Mouse (Mus musculus): ENCODE data around the gene Gm340. TPM values are rescaled to one million over a fixed set of nuclear protein-coding genes. Genes with fewer than 3 reads are reported as not detected.

Gene Gm340
- polyA plus RNA-seq, 1 experiment from 2014 or later = 1.8 TPM

DNA sequence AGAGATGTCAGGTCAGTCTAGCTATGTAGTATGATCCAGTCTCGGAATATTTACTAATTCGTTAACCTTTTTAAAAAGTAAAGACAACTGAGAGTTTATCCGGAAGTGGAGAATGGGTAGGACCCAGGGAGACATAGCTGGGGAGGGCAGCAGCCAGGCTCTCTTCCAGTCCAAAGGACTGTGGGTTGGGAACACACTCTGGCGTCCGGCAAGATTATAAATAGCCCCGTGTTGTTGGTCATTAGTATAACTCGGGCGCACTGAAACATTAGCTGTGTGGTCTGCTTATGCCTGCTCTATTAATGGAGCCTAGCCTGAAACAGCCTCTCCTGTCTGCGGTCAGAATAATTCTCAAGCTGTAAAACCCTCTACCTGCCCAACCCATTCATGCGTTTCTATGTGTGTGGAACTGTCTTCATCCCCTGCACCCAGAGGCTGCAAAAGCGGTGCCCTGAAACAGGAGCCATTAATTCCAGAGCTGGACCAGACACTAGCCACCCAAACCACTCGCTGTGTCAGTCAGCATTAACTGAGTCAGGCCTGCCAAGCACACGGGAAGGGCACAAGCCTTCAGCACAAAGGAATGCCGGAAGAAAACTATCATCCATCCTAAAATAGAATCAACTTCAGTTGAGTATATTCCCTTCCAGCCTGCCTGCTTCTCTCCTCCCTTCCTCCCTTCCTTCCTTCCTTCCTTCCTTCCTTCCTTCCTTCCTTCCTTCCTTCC, 38.4 kb downstream of the Gm340 start:
- 69% methylated on average over 14 of the region's 14 CpGs for WGBS
- H3K4me1 ChIP-seq (ENCODE audit: control insufficient read depth, insufficient read depth, low read length) = no peaks in the 10 kb centered on the region
- no peak overlapping the region for H3K4me3 ChIP-seq (replicated peaks; ENCODE audit: low read length)
- no peak overlapping the region for H3K4me2 ChIP-seq (ENCODE audit: low read depth, low read length)
- no peaks in the 10 kb centered on the region for H3K36me3 ChIP-seq (ENCODE audit: control insufficient read depth, insufficient read depth, low read length)
- no peak for ATAC-seq (ENCODE audit: insufficient read depth, low FRiP score)
- H3K9ac ChIP-seq (ENCODE audit: low read length) = no peak overlapping the region
- H3K27ac ChIP-seq (ENCODE audit: low read length) = no peak overlapping the region
- no peaks in the 10 kb centered on the region for H3K27me3 ChIP-seq (ENCODE audit: control insufficient read depth, insufficient read depth, low read length)
- H3K9me3 ChIP-seq (replicated peaks; ENCODE audit: control insufficient read depth, low read length) = no peaks in the 10 kb centered on the region

DNA sequence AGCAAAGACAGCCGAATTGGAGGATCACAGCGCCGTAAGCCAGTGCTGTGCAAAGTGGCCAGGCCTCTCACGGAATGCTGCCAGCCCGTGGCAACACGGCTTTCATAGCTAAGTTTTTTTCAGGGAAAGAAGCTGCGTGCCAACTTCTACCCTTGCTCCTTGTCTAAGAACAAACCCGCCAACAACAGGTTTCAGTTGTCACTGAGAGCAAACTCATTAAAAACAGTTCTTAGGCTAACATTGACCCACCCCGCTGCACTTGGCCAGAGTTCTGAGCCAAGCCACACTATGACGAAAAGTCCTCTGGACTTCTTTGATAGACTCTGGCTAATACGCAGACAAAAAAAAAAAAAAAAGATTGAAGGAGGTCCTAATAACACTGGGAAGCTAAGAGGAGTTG, 46.8 kb downstream of the Gm340 start:
- no peaks in the 10 kb centered on the region for H3K36me3 ChIP-seq (ENCODE audit: control insufficient read depth, insufficient read depth, low read length)
- ATAC-seq (ENCODE audit: insufficient read depth, low FRiP score) = no peak
- 74% methylated on average over 11 of the region's 11 CpGs for WGBS
- no peaks in the 10 kb centered on the region for H3K27me3 ChIP-seq (ENCODE audit: control insufficient read depth, insufficient read depth, low read length)
- no peak overlapping the region for H3K4me2 ChIP-seq (ENCODE audit: low read depth, low read length)
- no peak overlapping the region for H3K9ac ChIP-seq (ENCODE audit: low read length)
- H3K4me3 ChIP-seq (replicated peaks; ENCODE audit: low read length) = no peak overlapping the region
- no peak overlapping the region for H3K27ac ChIP-seq (ENCODE audit: low read length)
- no peaks in the 10 kb centered on the region for H3K4me1 ChIP-seq (ENCODE audit: control insufficient read depth, insufficient read depth, low read length)
- no peaks in the 10 kb centered on the region for H3K9me3 ChIP-seq (replicated peaks; ENCODE audit: control insufficient read depth, low read length)

DNA sequence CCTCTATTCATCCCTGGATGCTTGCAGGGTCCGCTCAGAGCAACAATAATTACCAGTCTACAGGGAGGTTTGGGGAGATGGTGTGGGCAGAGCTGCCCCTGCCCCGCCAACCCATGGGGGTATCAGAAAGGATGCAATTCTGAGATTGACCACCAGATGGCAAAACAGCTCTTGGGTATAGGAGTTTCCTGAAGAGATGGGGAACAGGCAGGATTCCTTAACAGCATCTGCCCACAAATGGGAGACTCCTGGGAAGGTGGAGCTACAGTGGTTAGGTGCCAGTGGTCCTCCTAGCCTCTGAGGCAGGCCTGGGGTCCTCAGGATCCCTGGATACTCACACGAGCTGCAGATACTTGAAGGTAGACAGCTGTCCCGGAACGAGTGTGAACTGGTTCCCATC, 47.4 kb downstream of the Gm340 start:
- Histone ChIP-seq H3K36me3 (ENCODE audit: control insufficient read depth, insufficient read depth, low read length) (no peaks in the 10 kb centered on the region), H3K4me1 (ENCODE audit: control insufficient read depth, insufficient read depth, low read length) (no peaks in the 10 kb centered on the region), H3K4me3 (replicated peaks; ENCODE audit: low read length) (no peak overlapping the region), H3K27ac (ENCODE audit: low read length) (no peak overlapping the region), H3K9ac (ENCODE audit: low read length) (no peak overlapping the region), H3K4me2 (ENCODE audit: low read depth, low read length) (no peak overlapping the region), H3K27me3 (ENCODE audit: control insufficient read depth, insufficient read depth, low read length) (no peaks in the 10 kb centered on the region), H3K9me3 (replicated peaks; ENCODE audit: control insufficient read depth, low read length) (no peaks in the 10 kb centered on the region)
- WGBS = 53% methylated on average over 5 of the region's 5 CpGs
- ATAC-seq (ENCODE audit: insufficient read depth, low FRiP score) = no peak; the same call in 1 of the 2 replicates

DNA sequence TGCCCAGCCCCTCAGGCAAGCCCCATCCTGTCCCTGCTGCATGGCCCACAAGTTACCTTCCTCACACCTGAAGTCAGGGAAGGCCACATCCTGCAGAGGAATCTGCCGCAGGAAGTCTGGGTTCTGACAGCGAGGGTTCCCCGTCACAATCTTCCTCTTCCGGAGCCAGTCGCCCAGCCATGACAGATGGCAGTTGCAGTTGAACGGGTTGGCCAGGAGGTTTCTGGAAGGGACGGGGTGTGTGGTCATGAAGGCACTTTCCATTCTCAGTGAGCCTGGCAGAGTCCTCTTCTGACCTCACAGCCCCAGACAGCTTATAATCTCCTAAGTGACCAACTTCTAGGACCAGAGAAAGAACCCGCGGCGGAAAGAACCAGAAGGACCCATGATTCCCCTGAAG, 51.9 kb downstream of the Gm340 start:
- Histone ChIP-seq H3K4me2 (ENCODE audit: low read depth, low read length) (no peak overlapping the region), H3K36me3 (ENCODE audit: control insufficient read depth, insufficient read depth, low read length) (no peaks in the 10 kb centered on the region), H3K27ac (ENCODE audit: low read length) (no peak overlapping the region), H3K4me3 (replicated peaks; ENCODE audit: low read length) (no peak overlapping the region), H3K9me3 (replicated peaks; ENCODE audit: control insufficient read depth, low read length) (no peaks in the 10 kb centered on the region), H3K4me1 (ENCODE audit: control insufficient read depth, insufficient read depth, low read length) (no peaks in the 10 kb centered on the region), H3K9ac (ENCODE audit: low read length) (no peak overlapping the region), H3K27me3 (ENCODE audit: control insufficient read depth, insufficient read depth, low read length) (no peaks in the 10 kb centered on the region)
- 79% methylated on average over 10 of the region's 10 CpGs for WGBS
- ATAC-seq (ENCODE audit: insufficient read depth, low FRiP score) = no peak

DNA sequence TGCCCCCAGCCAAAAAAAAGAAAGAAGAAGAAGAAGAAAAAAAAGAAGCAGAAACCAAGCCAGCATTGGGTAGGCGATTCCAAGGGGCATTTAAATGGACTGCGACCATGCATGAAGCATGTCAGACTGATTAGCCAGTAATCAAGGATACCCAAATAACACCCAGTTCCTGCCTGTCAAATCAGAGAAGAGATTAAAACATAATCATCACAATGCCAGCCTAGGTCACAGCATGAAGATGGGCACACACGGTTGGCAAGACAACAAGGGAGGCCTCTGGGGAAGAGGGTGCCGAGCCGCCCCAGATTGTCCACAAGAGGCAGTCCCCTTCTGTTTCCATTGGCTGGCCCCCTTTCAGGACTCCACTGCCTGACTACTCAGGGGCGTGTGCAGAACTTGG, 52.8 kb downstream of the Gm340 start:
- Histone ChIP-seq H3K4me1 (ENCODE audit: control insufficient read depth, insufficient read depth, low read length) (no peaks in the 10 kb centered on the region), H3K4me3 (replicated peaks; ENCODE audit: low read length) (no peak overlapping the region), H3K4me2 (ENCODE audit: low read depth, low read length) (no peak overlapping the region), H3K27ac (ENCODE audit: low read length) (no peak overlapping the region), H3K9me3 (replicated peaks; ENCODE audit: control insufficient read depth, low read length) (no peaks in the 10 kb centered on the region), H3K9ac (ENCODE audit: low read length) (no peak overlapping the region), H3K36me3 (ENCODE audit: control insufficient read depth, insufficient read depth, low read length) (no peaks in the 10 kb centered on the region), H3K27me3 (ENCODE audit: control insufficient read depth, insufficient read depth, low read length) (no peaks in the 10 kb centered on the region)
- no peak for ATAC-seq (ENCODE audit: insufficient read depth, low FRiP score)
- 74% methylated on average over 6 of the region's 6 CpGs for WGBS

Small RNAs within 50 kb of the gene (microRNA-seq; reads per million reads assigned to microRNA genes)
- gene Mir8091 = not detected

Other genes with a start within 250 kb of the Gm340 start
- gene Pik3ap1, start 197.3 kb upstream of the Gm340 start, polyA plus RNA-seq (2015; fragmentation: Nextera tagmentation; extraction: Ambion mirVana) = 8.3 and 8.6 TPM in 2 replicates
- gene Lcor, start 99.7 kb upstream of the Gm340 start, polyA plus RNA-seq (2015; fragmentation: Nextera tagmentation; extraction: Ambion mirVana) = 17.3 and 17.6 TPM in 2 replicates
- gene Slit1, start 161.3 kb downstream of the Gm340 start, polyA plus RNA-seq (2015; fragmentation: Nextera tagmentation; extraction: Ambion mirVana) = 0.69 and 0.97 TPM in 2 replicates
- gene Arhgap19, start 219.7 kb downstream of the Gm340 start, polyA plus RNA-seq (2015; fragmentation: Nextera tagmentation; extraction: Ambion mirVana) = 18.8 and 20.3 TPM in 2 replicates
- 8.9 and 9.9 TPM in 2 replicates for gene Frat1, start 247.6 kb downstream of the Gm340 start, polyA plus RNA-seq (2015; fragmentation: Nextera tagmentation; extraction: Ambion mirVana)